Mouse (Mus musculus) frontal cortex, postnatal 25 days (tissue): ENCODE measurements around the gene Appbp2.
"Not testable (repeated sequence)": the region's sequence is repeated elsewhere in the genome, so short reads cannot be mapped to it uniquely, and the experiment has no call there.

ENCODE experiments used
- DNase-seq, 2 experiments: peaks; one replicate each; pipeline ENCODE4 v3.0.0; 2022; ENCODE audit warnings: low spot score in 2 of 2

Appbp2 gene

GRCm38 (mm10) chr11:85163014-85163413 lies 71.9 kb downstream of the Appbp2 start:
- not testable (repeated sequence) for DNase-seq

DNA sequence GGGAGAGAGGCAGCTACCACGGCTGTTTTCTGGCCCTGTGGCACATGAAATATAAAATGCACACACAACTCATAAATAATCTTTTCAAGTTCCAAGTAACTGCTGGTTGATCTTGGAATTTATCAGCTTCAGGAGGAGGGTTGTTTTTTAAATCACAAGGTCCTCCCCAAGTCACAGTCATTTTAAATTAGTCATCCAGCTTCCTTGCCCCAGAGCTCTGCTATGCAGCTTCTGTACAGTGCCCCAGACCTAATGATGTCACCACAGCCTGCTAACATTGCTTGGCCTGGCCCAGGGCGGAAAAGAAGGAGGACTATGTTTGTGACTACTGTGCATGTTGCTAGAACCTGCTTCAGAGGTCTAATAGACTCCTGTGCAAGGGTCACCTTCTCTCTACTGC lies 77.6 kb downstream of the Appbp2 start:
- no peak for DNase-seq

- DNase-seq: no peak
Observed at GRCm38 (mm10) chr11:85152256-85152930, 82.5 kb downstream of the Appbp2 start.

- peak; percentile 89 to 94 for DNase-seq
Observed at GRCm38 (mm10) chr11:85139581-85140540, 95.1 kb downstream of the Appbp2 start, which contains the start of gene Usp32. TSS of gene Usp32 (minus strand) at chr11:85140161.

DNA sequence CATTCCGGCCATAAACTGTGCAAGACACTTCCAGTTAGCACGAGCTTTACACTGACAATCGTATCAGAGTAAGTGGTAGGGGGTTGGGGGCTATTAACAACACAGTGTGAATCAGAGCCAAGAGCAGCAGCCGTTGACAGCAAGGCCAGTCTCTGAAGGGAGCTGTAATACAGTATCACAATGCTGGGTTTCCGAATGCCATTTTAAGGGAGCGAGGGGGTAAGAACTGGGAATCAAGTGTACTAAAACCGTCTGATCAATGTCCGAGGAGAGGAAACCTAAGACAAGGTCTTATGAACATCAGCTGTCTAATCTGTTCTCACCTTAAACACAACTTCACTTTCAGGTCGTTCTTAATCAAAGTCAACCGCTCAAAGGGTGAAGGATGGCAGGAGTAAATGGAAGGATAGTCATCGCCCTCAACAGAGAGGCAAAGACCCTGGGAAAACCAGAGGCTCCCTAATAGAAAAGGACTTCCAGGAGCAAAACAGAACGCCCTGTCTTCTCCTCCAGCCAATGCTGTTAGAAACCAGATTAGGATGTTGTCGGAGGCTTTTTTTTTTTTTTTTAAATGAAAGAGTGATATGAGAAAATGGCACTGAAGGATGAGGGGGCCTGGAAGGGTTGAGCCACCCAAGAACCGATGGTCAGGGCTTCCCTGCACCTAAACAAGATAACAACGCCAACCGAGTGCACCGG lies 96.0 kb downstream of the Appbp2 start:
- peak in 1 of 2 experiments; percentile 7 for DNase-seq
